Mouse (Mus musculus) spleen, adult 2 months (tissue): ENCODE measurements around the gene 1500009C09Rik. TPM values are rescaled to one million over a fixed set of nuclear protein-coding genes. Genes with fewer than 3 reads are reported as not detected.

Experiments used
- DNase-seq, 2 experiments: peaks; one replicate each; pipeline versions ENCODE4 v3.0.0 to v3.0.0-alpha.2; 2012 to 2021; ENCODE audit warnings: low spot score in 2 of 2, low read depth in 1 of 2
- H3K27ac ChIP-seq: fragments of 200-500 bp; 2 replicates; pipeline ENCODE4 v1.5.1; 2012; ENCODE audit warnings: low read length, inconsistent platforms; ENCODE audit not compliant: insufficient read depth
- H3K27me3 ChIP-seq: fragments of 200-500 bp; 2 replicates; pipeline ENCODE4 v1.6.1; 2012; ENCODE audit warnings: mild to moderate bottlenecking, moderate library complexity, low read length, inconsistent platforms; ENCODE audit not compliant: control insufficient read depth, insufficient read depth
- H3K36me3 ChIP-seq: fragments of 200-500 bp; 2 replicates; pipeline ENCODE4 v1.6.1; 2012; ENCODE audit warnings: mild to moderate bottlenecking, low read length, inconsistent platforms; ENCODE audit not compliant: control insufficient read depth, insufficient read depth
- H3K4me1 ChIP-seq: fragments of 200-500 bp; 2 replicates; pipeline ENCODE4 v1.6.1; 2011; ENCODE audit warnings: inconsistent platforms; ENCODE audit not compliant: control insufficient read depth, insufficient read depth, insufficient read length
- H3K4me3 ChIP-seq: fragments of 200-500 bp; 2 replicates; pipeline ENCODE4 v1.5.1; 2011; ENCODE audit warnings: mild to moderate bottlenecking, inconsistent platforms; ENCODE audit not compliant: insufficient read depth, insufficient read length; ENCODE audit errors: extremely low read depth
- CTCF ChIP-seq: fragments of 200-500 bp; IDR thresholded peaks from 2 replicates; pipeline ENCODE4 v1.5.1; 2011; ENCODE audit warnings: mild to moderate bottlenecking, inconsistent platforms; ENCODE audit not compliant: insufficient read depth, insufficient read length, insufficient replicate concordance; ENCODE audit errors: extremely low read depth
- POLR2A ChIP-seq: fragments of 200-500 bp; IDR thresholded peaks from 2 replicates; pipeline ENCODE4 v1.6.1; 2011; ENCODE audit warnings: low read depth, low read length, inconsistent platforms
- WGBS: fragments of 180-500 bp; shearing (Covaris S2); methylation state at CpG from one replicate; pipeline ENCODE4 v1.1.7; 2018; 5-methylcytosine and 5-hydroxymethylcytosine counted together
- polyA plus RNA-seq: library from polyadenylated mRNA; depleted of rRNA; stranded (reverse); fragments of >200 nt; gene quantifications from 2 replicates; pipeline ENCODE4 v1.2.3, GENCODE M21; 2012

1500009C09Rik gene
- polyA plus RNA-seq, 1 experiment: 0.08 TPM

GRCm38 (mm10) chr15:82218778-82219666, 33.2 kb upstream of the 1500009C09Rik start:
- H3K27ac ChIP-seq: peak overlapping the region; percentile 78
- WGBS: 18% methylated on average over 26 of the region's 26 CpGs
- DNase-seq: peak; percentile 65 to 84

GRCm38 (mm10) chr15:82220003-82220675, 32.1 kb upstream of the 1500009C09Rik start:
- peak overlapping the region; percentile 78 for H3K27ac ChIP-seq
- 65% methylated on average over 11 of the region's 12 CpGs for WGBS

More at GRCm38 (mm10) chr15:82218778-82219666, 33.2 kb upstream of the 1500009C09Rik start:
- Histone ChIP-seq H3K36me3 (peaks cover 5% of the 10 kb centered on the region; the same call in 1 of the 2 replicates), H3K27me3 (no peaks in the 10 kb centered on the region), H3K4me3 (peak overlapping the region; percentile 16; the same call in 1 of the 2 replicates), H3K4me1 (peaks cover 40% of the 10 kb centered on the region)
- TF ChIP-seq POLR2A (no peak), CTCF (no peak)

DNA sequence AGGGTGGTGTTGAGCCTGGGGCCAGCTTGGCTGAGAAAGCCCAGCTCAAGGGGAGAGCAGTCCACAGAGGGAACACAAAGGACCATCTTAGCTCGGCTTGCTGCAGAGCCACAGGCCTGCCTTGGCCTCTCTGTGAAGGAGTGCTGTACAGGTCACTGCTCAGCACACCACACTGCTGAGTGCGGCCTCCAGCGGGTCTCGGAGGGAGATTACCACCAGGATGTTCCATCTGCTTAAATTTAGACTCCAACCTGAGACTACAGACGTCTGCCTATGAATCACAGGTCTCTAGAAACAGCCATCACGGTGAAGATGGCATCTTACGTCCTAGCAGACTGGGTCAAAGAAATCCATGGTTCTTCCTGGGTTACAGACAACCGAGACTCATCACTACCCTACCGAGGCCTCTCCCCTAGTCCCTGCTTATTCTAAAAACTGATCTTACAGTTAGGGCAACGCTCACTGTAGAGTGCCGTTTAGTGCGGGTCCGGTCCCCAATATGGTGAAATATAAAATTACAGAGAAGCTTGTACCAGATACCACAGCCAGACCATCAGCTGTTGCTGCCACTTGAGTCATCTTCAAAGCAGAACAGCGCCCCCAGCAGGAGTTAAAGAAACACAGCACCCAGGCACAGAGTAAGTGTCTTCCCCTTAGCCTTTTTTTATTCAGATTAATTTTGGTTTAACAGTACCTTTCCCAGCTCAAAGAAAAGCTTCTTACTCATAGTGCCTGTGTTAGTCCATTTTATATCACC, 30.9 kb upstream of the 1500009C09Rik start:
- WGBS: 76% methylated on average over 14 of the region's 14 CpGs
- Histone ChIP-seq H3K27ac (peak overlapping the region; percentile 69), H3K36me3 (peaks cover 5% of the 10 kb centered on the region; the same call in 1 of the 2 replicates), H3K4me1 (peaks cover 56% of the 10 kb centered on the region; the same call in 1 of the 2 replicates), H3K4me3 (peak overlapping the region; percentile 1; the same call in 1 of the 2 replicates), H3K27me3 (no peaks in the 10 kb centered on the region)
- DNase-seq: no peak
- TF ChIP-seq CTCF (peak; percentile 21; the same call in 1 of the 2 replicates), POLR2A (no peak)

More at GRCm38 (mm10) chr15:82220003-82220675, 32.1 kb upstream of the 1500009C09Rik start:
- DNase-seq: no peak
- Histone ChIP-seq H3K27me3 (no peaks in the 10 kb centered on the region), H3K4me3 (no peak overlapping the region), H3K4me1 (peaks cover 48% of the 10 kb centered on the region), H3K36me3 (peaks cover 5% of the 10 kb centered on the region; the same call in 1 of the 2 replicates)
- TF ChIP-seq CTCF: no peak
- no peak for TF ChIP-seq POLR2A

- no peak for DNase-seq
- peak overlapping the region; percentile 84 for H3K27ac ChIP-seq
- H3K4me3 ChIP-seq: peak overlapping the region; percentile 67
- 22% methylated on average over 7 of the region's 7 CpGs for WGBS
- peaks cover 49% of the 10 kb centered on the region; the same call in 1 of the 2 replicates for H3K4me1 ChIP-seq
- peaks cover 5% of the 10 kb centered on the region; the same call in 1 of the 2 replicates for H3K36me3 ChIP-seq
- TF ChIP-seq POLR2A: peak; percentile 47
- TF ChIP-seq CTCF: no peak
- no peaks in the 10 kb centered on the region for H3K27me3 ChIP-seq
Measured at GRCm38 (mm10) chr15:82223251-82223650, 28.9 kb upstream of the 1500009C09Rik start.

GRCm38 (mm10) chr15:82223657-82224601, 28.3 kb upstream of the 1500009C09Rik start, which contains the start of gene Tnfrsf13c:
Gene Tnfrsf13c (minus strand): TSS chr15:82224369.
- Histone ChIP-seq H3K36me3 (peaks cover 5% of the 10 kb centered on the region; the same call in 1 of the 2 replicates), H3K27me3 (no peaks in the 10 kb centered on the region), H3K4me3 (peak within 1 kb of the TSS; percentile 67), H3K4me1 (peaks cover 45% of the 10 kb centered on the region; the same call in 1 of the 2 replicates), H3K27ac (peak within 1 kb of the TSS; percentile 84)
- WGBS: 1% methylated on average over 42 of the region's 44 CpGs
- TF ChIP-seq CTCF (no peak), POLR2A (peak; percentile 94)
- peak; percentile 55 to 94 for DNase-seq
